Mouse (Mus musculus): ENCODE measurements around the gene Trappc3.

Gene Trappc3

GRCm38 (mm10) chr4:126250659-126251058 is 11.5 kb upstream of the Trappc3 start:
- no peak for DNase-seq (ENCODE audit: low read depth, low spot score)

DNA sequence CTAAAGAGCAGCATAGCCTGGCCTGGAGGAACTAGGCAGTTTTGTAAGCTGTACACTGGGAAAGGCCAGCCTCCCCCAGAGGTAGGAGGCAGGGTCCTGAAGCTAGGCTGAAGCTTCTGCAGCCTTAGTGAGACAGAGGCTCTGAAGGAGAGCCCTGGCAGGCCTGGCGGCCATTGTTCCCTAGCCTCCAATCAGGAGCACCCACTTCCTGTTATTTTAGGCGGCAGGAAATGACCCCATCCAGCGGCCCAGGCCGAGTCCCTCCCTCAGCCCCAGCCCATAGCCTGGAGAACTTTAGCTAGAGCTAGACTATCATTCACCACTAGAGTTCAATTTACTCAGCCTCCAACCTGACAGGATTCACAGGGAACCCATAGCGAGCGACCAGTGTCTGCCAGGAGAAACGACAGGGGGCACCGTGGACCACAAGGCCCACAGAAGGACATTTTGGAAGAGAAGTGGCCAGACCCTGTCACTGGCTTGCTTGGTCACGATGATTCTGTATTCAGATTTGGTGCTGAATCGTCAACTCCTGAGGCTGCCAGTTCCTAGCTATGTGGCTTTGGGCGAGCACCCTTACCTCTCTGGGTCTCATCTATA is 10.4 kb upstream of the Trappc3 start:
- no peak for DNase-seq (ENCODE audit: low read depth, low spot score)

DNA sequence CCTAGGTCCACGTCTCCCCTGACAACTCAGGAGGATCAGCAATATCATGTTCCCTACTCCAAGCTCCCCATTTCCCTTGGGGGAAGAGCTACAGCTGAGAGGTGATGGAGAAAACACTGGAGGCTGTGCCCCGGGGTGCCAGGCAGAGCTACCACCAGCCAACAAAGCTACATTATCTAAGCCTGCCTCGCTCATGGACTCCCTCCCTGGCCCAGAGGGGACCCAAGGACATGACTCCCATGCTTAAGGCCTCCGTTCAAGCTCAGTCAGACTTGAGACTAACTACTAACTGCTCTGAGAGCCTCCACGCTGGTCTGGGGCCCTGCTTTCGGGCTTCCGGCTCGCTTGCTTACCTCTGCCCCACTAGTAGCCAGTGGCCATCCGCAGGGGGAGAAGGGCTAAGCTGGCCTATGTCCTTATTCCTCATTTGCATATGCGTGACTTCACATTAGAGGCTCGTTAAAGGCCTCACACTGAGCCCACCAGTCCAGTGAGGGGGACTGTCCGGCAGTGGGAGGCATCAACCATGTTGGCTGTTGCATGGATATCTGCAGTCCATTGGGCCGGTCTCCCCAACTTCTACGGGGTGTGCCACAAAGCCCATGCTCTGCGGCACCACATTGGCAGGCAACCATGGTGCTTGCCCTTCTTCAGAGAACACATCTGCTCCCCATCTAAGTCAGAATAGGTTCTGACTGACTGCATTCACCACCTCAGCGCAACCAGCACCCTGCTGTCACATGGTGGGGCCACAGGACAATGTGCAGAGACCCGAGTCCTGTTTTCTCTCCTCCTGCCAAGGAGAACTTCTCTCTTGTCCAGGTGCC is 9.5 kb upstream of the Trappc3 start:
- DNase-seq (ENCODE audit: low read depth, low spot score) = no peak

- no peak for DNase-seq (ENCODE audit: low read depth, low spot score)
These were observed 8.4 kb upstream of the Trappc3 start for GRCm38 (mm10) chr4:126253637-126254272.

DNA sequence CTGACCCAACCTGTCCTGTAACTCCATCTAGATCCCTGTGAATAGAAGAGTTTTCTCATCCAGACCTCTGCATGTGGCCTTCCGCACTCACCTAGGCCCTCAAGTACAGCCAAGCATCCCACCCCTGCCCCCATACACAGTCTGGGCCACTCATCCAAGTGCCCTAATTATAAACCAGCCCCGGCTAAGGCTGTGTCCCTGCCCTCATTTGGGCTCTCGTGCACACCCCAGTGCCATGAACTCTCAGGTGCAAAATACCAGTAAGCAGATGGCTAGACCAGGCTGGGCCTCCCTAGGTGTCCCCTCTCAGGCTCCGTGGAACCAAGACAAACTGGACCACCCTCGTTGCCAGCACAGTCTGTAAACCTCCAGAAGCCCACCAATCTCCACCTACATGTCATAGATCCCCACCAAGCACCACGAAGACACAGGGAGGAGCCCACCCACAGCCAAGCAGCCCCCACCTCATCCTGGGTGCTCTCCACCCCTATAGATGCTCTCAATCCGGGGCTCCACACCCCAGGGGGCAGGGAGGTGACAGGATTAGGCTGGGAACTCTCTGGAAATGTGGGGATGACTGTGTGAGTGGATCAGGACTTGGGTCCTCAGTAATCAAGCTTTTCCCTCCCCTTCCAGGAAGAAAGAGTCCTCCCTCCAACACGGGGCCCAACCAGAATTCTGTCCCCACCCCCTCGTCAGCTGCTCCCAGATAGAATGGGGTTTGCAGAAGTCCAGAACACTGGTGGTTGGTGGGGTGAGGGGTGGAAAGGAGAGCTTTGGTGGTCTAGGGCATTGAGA is 7.6 kb upstream of the Trappc3 start:
- peak; percentile 80 for DNase-seq (ENCODE audit: low read depth, low spot score)

- no peak for DNase-seq (ENCODE audit: low read depth, low spot score)
These were observed 6.8 kb upstream of the Trappc3 start for GRCm38 (mm10) chr4:126255113-126256001.

DNA sequence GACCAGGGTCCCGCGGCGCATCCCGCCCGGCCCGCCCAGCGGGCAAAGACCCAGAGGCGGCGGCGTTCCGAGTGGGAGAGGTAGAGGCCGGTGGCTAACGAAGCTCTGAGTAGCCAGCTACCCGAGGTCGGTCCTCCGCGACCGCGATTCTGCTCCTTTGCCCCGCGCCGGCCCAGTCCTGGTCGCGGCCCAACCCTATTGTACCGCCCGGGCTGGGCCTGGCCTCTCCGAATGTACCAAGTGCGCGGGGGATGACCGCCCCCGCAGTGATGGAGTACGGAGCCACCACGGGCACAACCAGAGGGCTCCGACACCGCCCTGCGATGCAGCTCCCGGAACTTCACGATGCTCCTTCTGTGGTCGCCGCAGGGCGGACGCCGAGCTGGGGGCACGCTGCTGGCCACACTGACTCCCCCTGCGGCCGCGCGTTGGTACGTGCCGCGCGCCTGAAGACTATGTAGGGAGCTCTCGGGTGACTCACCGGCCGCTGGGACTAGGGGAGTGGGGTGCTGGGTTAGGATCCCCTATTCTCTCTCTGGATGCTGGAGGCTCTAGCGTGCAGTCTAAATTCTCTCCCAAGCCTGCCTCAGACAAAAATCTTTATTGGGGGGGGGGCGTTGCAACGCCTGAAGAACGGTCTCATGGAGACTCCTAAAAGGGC is 5.9 kb upstream of the Trappc3 start, which contains the start of gene Map7d1:
Gene Map7d1 (minus strand): TSS at position 213 of the 661 bp plus-strand sequence.
- DNase-seq (ENCODE audit: low read depth, low spot score) = peak; percentile 69

- no peak for DNase-seq (ENCODE audit: low read depth, low spot score)
These were observed 4.9 kb upstream of the Trappc3 start for GRCm38 (mm10) chr4:126256967-126257881.

DNA sequence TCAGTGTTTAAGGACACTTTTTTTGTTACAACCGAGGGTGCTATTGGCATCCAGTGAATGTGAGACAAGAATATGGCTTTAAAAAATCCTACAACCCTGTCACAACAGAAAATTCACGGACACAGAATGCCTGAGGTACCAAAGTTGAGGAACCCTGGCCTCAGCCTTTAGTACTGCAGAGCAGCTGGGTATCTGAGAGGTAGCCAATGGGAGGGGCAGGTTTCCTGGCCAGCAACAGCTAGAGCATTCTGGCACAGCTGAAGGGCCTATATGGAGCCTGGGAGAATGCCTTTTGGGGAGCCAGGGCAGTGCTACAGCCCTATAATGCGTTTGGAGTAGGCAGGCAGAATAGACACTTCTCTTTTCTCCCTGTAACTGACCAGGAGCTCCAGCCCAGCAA is 3.1 kb upstream of the Trappc3 start:
- DNase-seq (ENCODE audit: low read depth, low spot score) = no peak

DNA sequence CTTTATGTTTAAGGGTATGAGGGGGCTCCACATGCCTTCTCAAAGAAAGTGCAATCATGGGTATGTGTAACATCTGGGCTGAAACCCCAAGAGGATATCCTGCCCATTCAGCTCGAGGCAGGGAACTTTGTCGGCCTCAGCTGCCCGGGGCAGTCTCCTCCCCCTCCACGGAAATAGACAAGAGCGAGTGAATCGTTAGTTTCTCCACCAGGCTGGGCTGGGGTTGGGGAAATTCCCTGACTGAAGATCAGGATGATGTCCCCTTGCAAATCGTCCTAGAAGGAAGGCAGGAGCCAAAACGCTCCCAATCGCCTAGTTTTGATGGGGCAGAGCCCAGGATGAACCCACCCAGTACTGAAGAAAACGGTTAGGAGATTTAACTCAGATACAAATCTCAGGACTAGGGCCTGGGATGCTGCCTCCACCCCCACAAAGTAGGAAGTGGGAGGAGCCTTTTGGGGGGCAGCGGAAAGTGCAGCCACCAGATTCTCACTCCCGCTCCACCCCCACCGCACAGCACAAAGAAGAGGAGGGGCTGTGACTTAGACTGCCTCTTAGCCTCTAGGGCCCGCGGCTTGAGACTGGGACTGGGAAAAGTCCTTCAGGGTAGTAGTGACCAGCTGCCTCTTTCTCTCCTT is 2.5 kb upstream of the Trappc3 start:
- DNase-seq (ENCODE audit: low read depth, low spot score) = no peak

GRCm38 (mm10) chr4:126260520-126261201 is 1.5 kb upstream of the Trappc3 start:
- no peak for DNase-seq (ENCODE audit: low read depth, low spot score)

- no peak for DNase-seq (ENCODE audit: low read depth, low spot score)
These were observed 859 bp upstream of the Trappc3 start for GRCm38 (mm10) chr4:126261266-126261665.

DNA sequence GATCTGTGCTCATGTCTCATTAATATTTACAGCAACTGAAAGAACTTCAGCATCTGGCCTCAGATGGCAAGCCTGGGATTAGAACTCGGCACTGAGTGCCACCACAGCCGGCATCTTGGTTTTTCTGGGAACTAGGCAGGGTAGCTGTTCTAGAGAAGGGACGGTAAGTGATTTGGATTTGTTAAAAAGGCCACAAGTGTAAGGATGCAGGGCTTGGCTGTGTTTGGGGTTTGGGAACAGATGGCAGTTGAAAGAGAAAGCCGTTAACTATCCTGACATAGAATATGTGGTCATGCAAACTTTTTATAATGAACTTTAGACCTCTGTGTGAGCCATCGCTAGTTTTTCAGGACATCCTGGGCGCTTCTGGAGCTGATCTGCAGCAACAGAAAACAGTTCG is 450 bp upstream of the Trappc3 start:
- DNase-seq (ENCODE audit: low read depth, low spot score) = no peak

DNA sequence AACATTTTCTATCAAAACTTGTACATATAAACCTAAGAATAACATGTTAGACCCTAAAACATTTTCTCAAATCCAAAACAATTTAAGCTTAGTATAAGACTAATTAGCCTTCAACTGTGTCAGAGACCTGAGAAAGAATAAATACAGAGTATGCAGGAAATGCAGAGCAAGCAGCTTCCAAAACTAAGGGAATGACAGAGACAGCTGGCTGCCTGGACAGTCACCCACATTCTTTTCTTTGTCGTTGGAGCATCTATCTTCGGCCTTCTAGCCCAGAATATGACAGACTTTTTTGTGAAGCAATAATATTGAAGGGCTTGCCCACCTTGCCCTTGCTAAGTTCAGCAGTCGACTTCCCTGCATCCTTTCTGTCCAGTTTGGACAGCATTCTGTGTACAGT is 7.2 kb downstream of the Trappc3 start:
- DNase-seq (ENCODE audit: low read depth, low spot score) = no peak

- DNase-seq (ENCODE audit: low read depth, low spot score) = no peak
These were observed 11.6 kb downstream of the Trappc3 start for GRCm38 (mm10) chr4:126273753-126274152.

GRCm38 (mm10) chr4:126275081-126275480 is 13.0 kb downstream of the Trappc3 start:
- no peak for DNase-seq (ENCODE audit: low read depth, low spot score)

DNA sequence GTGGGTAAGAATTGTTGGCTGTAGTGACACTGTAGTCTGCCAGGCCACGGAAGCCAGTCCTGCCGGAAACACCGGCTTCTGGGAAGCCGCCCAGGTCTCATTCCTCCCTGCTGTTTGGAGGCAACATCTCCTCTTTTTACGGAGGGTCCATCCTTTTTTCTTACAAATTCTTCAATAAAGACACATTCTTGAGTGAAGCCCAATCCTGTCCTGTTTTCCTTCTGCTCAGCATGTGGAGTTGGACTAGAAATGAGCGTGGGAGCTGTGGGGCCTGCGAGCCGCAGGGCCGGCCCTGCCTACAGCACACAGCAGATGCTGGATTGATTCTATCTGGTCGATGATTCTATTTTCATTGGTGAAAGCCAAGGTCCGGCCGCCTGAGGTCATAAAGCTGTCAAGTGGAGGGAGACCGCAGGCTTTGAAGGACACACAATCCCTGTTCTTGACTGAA is 13.6 kb downstream of the Trappc3 start:
- no peak for DNase-seq (ENCODE audit: low read depth, low spot score)

All from telencephalon, adult 2 months (tissue).